Mouse (Mus musculus) liver, adult 2 months (tissue): ENCODE measurements at regions not wholly inside any gene's neighbourhood (a gene's known extent, or its start where the extent isn't known, plus 50 kb on each side); places are given as distances from the start of the nearest gene placed in this dataset.

ENCODE experiments used
- DNase-seq: peaks from one replicate; pipeline ENCODE4 v3.0.0-alpha.2; 2011; ENCODE audit warnings: low read depth, low spot score; ENCODE audit errors: extremely low read depth
- H3K27ac ChIP-seq: fragments of 200-500 bp; replicated peaks from 2 replicates; pipeline ENCODE4 v1.5.1; 2012; ENCODE audit warnings: low read depth, mild to moderate bottlenecking, control low read depth, inconsistent platforms, low read length; ENCODE audit not compliant: insufficient read depth
- H3K27me3 ChIP-seq: fragments of 200-500 bp; 2 replicates; pipeline ENCODE4 v1.6.1; 2012; ENCODE audit warnings: mild to moderate bottlenecking, moderate library complexity, low read length, inconsistent platforms; ENCODE audit not compliant: control insufficient read depth, insufficient read depth
- H3K36me3 ChIP-seq: fragments of 200-500 bp; 2 replicates; pipeline ENCODE4 v1.6.1; 2012; ENCODE audit warnings: low read length, inconsistent platforms; ENCODE audit not compliant: control insufficient read depth, insufficient read depth
- H3K4me1 ChIP-seq: fragments of 200-500 bp; 2 replicates; pipeline ENCODE4 v1.6.1; 2011; ENCODE audit warnings: low read length; ENCODE audit not compliant: control insufficient read depth, insufficient read depth
- H3K4me3 ChIP-seq: fragments of 200-500 bp; 2 replicates; pipeline ENCODE4 v1.5.1; 2011; ENCODE audit warnings: low read depth, mild to moderate bottlenecking, control low read depth, low read length, moderate library complexity; ENCODE audit not compliant: insufficient read depth
- H3K79me2 ChIP-seq: fragments of 200-500 bp; 2 replicates; pipeline ENCODE4 v1.6.1; 2012; ENCODE audit warnings: inconsistent platforms, mild to moderate bottlenecking, low read length, moderate library complexity; ENCODE audit not compliant: control insufficient read depth, insufficient read depth
- H3K9ac ChIP-seq: fragments of 200-500 bp; 2 replicates; pipeline ENCODE4 v1.6.1; 2012; ENCODE audit warnings: low read depth, mild to moderate bottlenecking, control low read depth, inconsistent platforms, low read length
- CTCF ChIP-seq: fragments of 200-500 bp; IDR thresholded peaks from 2 replicates; pipeline ENCODE4 v1.5.1; 2011; ENCODE audit warnings: low read depth, low read length, control low read depth
- POLR2A ChIP-seq: fragments of 200-500 bp; IDR thresholded peaks from 2 replicates; pipeline ENCODE4 v1.6.1; 2011; ENCODE audit warnings: low read length, control low read depth; ENCODE audit not compliant: insufficient read depth; ENCODE audit errors: extremely low read depth
- WGBS: fragments of 180-500 bp; shearing (Covaris S2); methylation state at CpG from one replicate; pipeline ENCODE4 v1.1.7; 2018; 5-methylcytosine and 5-hydroxymethylcytosine counted together

DNA sequence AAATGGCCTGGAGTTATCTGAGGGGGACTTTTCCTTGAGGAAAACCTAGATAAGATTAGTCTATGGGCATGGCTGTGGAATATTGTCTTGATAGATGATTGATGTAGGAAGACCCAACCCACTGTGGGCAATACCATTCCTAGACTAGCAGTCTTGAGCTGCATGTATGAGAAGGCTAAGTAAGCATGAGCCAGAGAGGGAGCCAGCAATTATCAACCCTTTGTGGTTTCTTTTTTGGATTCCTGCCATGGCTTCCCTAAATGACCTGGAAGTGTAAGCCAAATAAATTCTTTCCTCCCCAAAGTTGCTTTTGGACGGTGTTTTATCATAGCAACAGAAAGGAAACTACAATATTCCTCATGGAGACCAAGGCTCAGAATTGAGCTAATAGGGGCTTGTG, 253.7 kb upstream of the Dpp6 start:
- H3K27me3 ChIP-seq: no peaks in the 10 kb centered on the region
- WGBS: 75% methylated on average over 1 of the region's 1 CpGs
- H3K36me3 ChIP-seq: no peaks in the 10 kb centered on the region
- TF ChIP-seq POLR2A (no peak), CTCF (no peak)
- H3K4me1 ChIP-seq: no peaks in the 10 kb centered on the region
- DNase-seq: no peak
- no peak overlapping the region for H3K27ac ChIP-seq
- H3K79me2 ChIP-seq: no peaks in the 10 kb centered on the region
- H3K4me3 ChIP-seq: no peak overlapping the region
- H3K9ac ChIP-seq: no peak overlapping the region

DNA sequence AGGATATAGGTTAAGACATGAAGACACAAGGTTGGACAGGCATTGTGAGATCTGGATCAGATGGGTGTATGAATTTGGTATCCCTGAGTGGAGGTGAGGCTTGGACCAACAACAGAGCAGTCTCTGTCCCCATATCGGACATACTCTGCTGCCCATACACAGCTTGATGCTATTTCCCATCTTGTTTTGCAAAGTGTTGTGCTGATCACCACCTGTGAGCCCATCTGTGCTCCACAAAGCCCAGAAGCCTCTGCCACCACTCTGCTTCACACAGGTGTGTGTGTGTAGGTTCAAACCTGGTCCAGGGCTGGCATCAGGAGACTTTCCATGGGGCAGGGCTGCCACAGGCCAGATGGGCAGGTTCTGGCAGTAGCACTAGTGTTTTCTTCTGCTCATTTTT, 252.9 kb upstream of the Dpp6 start:
- Histone ChIP-seq H3K27ac (no peak overlapping the region), H3K27me3 (no peaks in the 10 kb centered on the region), H3K9ac (no peak overlapping the region), H3K36me3 (no peaks in the 10 kb centered on the region), H3K4me3 (no peak overlapping the region), H3K4me1 (no peaks in the 10 kb centered on the region), H3K79me2 (no peaks in the 10 kb centered on the region)
- 81% methylated on average over 1 of the region's 1 CpGs for WGBS
- no peak for DNase-seq
- TF ChIP-seq CTCF: no peak
- TF ChIP-seq POLR2A: no peak

DNA sequence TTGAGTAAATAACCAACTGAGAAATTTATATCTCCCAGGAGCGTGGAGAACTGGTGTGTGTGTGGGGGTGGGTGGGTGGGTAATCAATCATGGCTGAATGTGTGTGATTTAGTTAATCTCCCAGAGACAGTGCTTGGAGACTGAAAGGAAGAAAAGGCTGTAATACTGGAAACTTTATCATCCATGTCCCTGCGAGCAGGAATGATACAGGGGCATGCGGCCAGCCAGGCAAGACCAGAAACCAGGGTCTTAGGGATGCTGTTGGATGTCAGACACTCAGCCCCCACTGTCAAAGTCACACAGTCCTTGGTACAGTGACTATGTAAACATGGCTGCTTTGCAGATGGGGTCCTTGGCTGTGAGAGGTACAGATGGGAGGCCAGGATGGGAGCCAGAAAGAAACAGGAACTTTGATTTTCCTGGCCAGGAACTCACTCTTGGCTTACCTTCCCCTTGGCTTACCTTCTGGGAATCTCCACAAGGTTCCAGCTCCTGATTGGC, 244.3 kb upstream of the Dpp6 start:
- no peak overlapping the region for H3K4me3 ChIP-seq
- H3K27me3 ChIP-seq: no peaks in the 10 kb centered on the region
- no peak for TF ChIP-seq POLR2A
- no peak for TF ChIP-seq CTCF
- DNase-seq: no peak
- WGBS: 81% methylated on average over 3 of the region's 3 CpGs
- H3K36me3 ChIP-seq: no peaks in the 10 kb centered on the region
- H3K9ac ChIP-seq: no peak overlapping the region
- H3K4me1 ChIP-seq: no peaks in the 10 kb centered on the region
- no peak overlapping the region for H3K27ac ChIP-seq
- H3K79me2 ChIP-seq: no peaks in the 10 kb centered on the region

DNA sequence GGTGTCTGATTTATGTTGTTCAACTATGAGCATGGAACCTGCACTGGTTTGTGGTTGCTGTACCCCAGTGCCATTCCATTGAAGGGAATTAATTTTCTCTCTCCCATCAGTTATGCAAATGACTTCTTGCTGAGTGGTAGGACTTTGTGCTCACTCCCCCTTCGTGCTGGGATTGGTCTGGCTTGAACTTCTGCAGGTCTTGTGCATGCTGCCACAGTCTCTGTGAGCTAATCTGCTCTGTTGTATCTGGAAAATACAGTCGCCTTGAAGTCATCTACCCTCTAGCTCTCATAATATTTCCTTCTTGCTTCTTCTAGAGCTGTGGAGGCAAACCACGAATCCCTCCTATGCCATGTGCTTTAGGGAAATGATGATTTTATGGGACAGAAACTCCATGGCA, 243.6 kb upstream of the Dpp6 start:
- Histone ChIP-seq H3K79me2 (no peaks in the 10 kb centered on the region), H3K27ac (no peak overlapping the region), H3K9ac (no peak overlapping the region), H3K27me3 (no peaks in the 10 kb centered on the region), H3K36me3 (no peaks in the 10 kb centered on the region), H3K4me1 (no peaks in the 10 kb centered on the region), H3K4me3 (no peak overlapping the region)
- no peak for DNase-seq
- TF ChIP-seq POLR2A (no peak), CTCF (no peak)
- 54% methylated on average over 3 of the region's 3 CpGs for WGBS

DNA sequence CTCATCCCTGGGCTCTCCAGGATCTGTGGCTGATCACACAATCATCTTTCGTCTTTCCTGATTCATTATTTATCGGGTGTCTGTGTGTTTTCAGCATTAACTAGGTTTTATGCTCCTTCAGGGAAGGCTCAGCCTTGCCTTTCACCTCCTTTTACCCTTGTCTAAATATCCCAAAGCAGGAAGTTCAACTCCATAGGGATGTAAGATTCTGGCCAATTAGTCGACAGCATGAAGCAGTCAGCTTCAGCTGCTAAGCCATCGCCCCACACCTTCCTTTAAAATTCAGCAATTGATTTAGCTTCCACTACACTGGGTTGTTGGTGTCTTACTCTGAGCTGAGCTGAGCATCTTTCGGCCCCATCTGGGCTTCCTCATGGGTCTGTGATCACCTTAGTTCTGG, 230.9 kb upstream of the Dpp6 start:
- Histone ChIP-seq H3K36me3 (no peaks in the 10 kb centered on the region), H3K27me3 (no peaks in the 10 kb centered on the region), H3K4me1 (no peaks in the 10 kb centered on the region), H3K79me2 (no peaks in the 10 kb centered on the region), H3K4me3 (no peak overlapping the region), H3K27ac (no peak overlapping the region), H3K9ac (no peak overlapping the region)
- 82% methylated on average over 5 of the region's 5 CpGs for WGBS
- DNase-seq: no peak
- no peak for TF ChIP-seq CTCF

DNA sequence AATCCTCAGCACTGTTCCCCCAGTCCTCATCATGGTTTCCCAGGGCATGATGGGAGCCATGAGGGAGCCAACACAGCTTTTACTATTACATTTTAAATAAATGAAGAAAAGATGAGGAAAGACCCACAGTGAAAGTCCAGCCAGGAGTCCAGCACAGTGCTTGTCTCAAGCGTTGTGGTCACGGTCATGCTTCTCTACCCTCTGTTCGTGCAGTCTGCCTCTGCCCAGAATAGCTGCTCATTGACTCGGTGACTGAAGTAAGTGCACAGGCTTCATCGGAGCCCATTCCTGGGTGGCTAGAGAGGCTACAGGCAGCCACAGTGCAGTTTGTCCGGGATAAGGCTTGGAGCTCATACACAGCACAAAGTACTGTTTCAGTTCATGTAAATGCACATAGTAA, 226.1 kb upstream of the Dpp6 start:
- Histone ChIP-seq H3K27me3 (no peaks in the 10 kb centered on the region), H3K79me2 (no peaks in the 10 kb centered on the region), H3K27ac (no peak overlapping the region), H3K4me1 (no peaks in the 10 kb centered on the region), H3K4me3 (no peak overlapping the region), H3K9ac (no peak overlapping the region), H3K36me3 (no peaks in the 10 kb centered on the region)
- TF ChIP-seq CTCF: no peak
- no peak for TF ChIP-seq POLR2A
- WGBS: 84% methylated on average over 6 of the region's 6 CpGs
- DNase-seq: no peak

DNA sequence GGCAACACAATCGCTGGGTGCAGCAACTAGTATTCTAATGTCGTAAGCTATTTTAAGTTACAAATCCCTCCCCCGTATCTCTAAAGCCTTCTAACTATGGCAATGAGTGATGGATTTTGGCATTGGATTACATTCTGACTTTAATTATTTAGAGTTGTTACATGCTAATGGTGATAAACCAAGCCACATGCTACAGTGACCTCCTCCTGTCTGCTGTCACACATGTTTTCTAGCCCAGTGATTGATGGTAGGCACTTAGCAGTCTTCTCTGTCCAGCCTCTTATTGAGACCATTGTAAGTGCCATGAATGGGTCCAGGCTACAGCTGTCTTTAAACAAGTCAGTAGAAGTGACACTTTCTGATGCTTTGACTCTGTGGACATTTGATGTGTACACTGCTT, 224.7 kb upstream of the Dpp6 start:
- WGBS: 83% methylated on average over 3 of the region's 3 CpGs
- no peak overlapping the region for H3K27ac ChIP-seq
- H3K36me3 ChIP-seq: no peaks in the 10 kb centered on the region
- no peak overlapping the region for H3K9ac ChIP-seq
- no peaks in the 10 kb centered on the region for H3K27me3 ChIP-seq
- DNase-seq: no peak
- TF ChIP-seq CTCF: no peak
- TF ChIP-seq POLR2A: no peak
- no peaks in the 10 kb centered on the region for H3K79me2 ChIP-seq
- H3K4me3 ChIP-seq: no peak overlapping the region
- H3K4me1 ChIP-seq: no peaks in the 10 kb centered on the region
